Mouse (Mus musculus) liver, embryonic 11.5 days (tissue): Measurements from ENCODE around the gene L3mbtl1. TPM values are rescaled to one million over a fixed set of nuclear protein-coding genes. Genes with fewer than 3 reads are reported as not detected.
A peak's percentile ranks its signal among the peaks of the same experiment; 100 is the strongest.
"Not testable (repeated sequence)": the region's sequence is repeated elsewhere in the genome, so short reads cannot be mapped to it uniquely, and the experiment has no call there.

Experiments
- ATAC-seq: fragments of 200-750 bp; cut with Nextera tagmentation; replicated peaks from 2 replicates; pipeline ENCODE4 v1.8.0; 2017; ENCODE audit warnings: moderate number of reproducible peaks, mild to moderate bottlenecking, moderate TSS enrichment, moderate library complexity; ENCODE audit not compliant: low FRiP score
- DNase-seq: peaks from one replicate; pipeline ENCODE4 v3.0.0-alpha.2; 2017; ENCODE audit warnings: low spot score
- H3K27ac ChIP-seq: fragments of 300-500 bp; sonication (generic); 2 replicates; pipeline ENCODE4 v1.5.1; 2014; ENCODE audit warnings: mild to moderate bottlenecking, low read depth, low read length, control low read depth
- H3K27me3 ChIP-seq: fragments of 300-500 bp; sonication (generic); replicated peaks from 2 replicates; pipeline ENCODE4 v1.6.1; 2014; ENCODE audit warnings: low read length, mixed read lengths; ENCODE audit not compliant: control insufficient read depth, insufficient read depth
- H3K36me3 ChIP-seq: fragments of 300-500 bp; sonication (generic); 2 replicates; pipeline ENCODE4 v1.6.1; 2014; ENCODE audit warnings: mild to moderate bottlenecking, low read length, moderate library complexity, mixed read lengths; ENCODE audit not compliant: control insufficient read depth, insufficient read depth
- H3K4me1 ChIP-seq: fragments of 300-500 bp; sonication (generic); replicated peaks from 2 replicates; pipeline ENCODE4 v1.6.1; 2014; ENCODE audit warnings: low read length, mixed read lengths; ENCODE audit not compliant: control insufficient read depth, insufficient read depth
- H3K4me2 ChIP-seq: fragments of 300-500 bp; sonication (generic); 2 replicates; pipeline ENCODE4 v1.6.1; 2014; ENCODE audit warnings: mild to moderate bottlenecking, control low read depth, moderate library complexity
- H3K4me3 ChIP-seq: fragments of 300-500 bp; sonication (generic); 2 replicates; pipeline ENCODE4 v1.5.1; 2014; ENCODE audit warnings: low read depth, low read length, control low read depth
- H3K9ac ChIP-seq: fragments of 300-500 bp; sonication (generic); 2 replicates; pipeline ENCODE4 v1.6.1; 2014; ENCODE audit warnings: low read depth, low read length, control low read depth
- H3K9me3 ChIP-seq: fragments of 300-500 bp; sonication (generic); 2 replicates; pipeline ENCODE4 v1.6.1; 2016; ENCODE audit warnings: low read length, inconsistent platforms, mixed read lengths; ENCODE audit not compliant: control insufficient read depth
- WGBS: fragments of 180-500 bp; shearing (Covaris S2); extraction: QIAGEN DNeasy Blood & Tissue Kit; methylation state at CpG from one replicate; pipeline ENCODE4 v1.1.7; 2014; 5-methylcytosine and 5-hydroxymethylcytosine counted together
- polyA plus RNA-seq: library from polyadenylated mRNA; unstranded; fragments of >200 nt; fragmentation: Nextera tagmentation; extraction: Ambion mirVana; gene quantifications from 2 replicates; pipeline ENCODE4 v1.2.1, GENCODE M21; 2014

Gene L3mbtl1
- polyA plus RNA-seq: 0.05 and 0.08 TPM in 2 replicates

GRCm38 (mm10) chr2:162943148-162943846 lies at the start of gene L3mbtl1:
TSS of gene L3mbtl1 (plus strand) at chr2:162943472.
- DNase-seq (peak; percentile 50), ATAC-seq (0 out of 2 replicates have a peak, but pooled peaks have one; percentile 24)
- no peaks in the 10 kb centered on the region for H3K9me3 ChIP-seq
- no peak within 1 kb of the TSS for H3K27ac ChIP-seq
- peak within 1 kb of the TSS; percentile 48 for H3K4me3 ChIP-seq
- H3K36me3 ChIP-seq: peaks cover 4% of the 10 kb centered on the region; the same call in 1 of the 2 replicates
- under 1% methylated on average over 40 of the region's 40 CpGs for WGBS
- peaks cover 5% of the 10 kb centered on the region; the same call in 1 of the 2 replicates for H3K4me1 ChIP-seq
- peak within 1 kb of the TSS; percentile 88 for H3K4me2 ChIP-seq
- peak within 1 kb of the TSS; percentile 55; the same call in 1 of the 2 replicates for H3K9ac ChIP-seq
- H3K27me3 ChIP-seq: peaks cover 26% of the 10 kb centered on the region

GRCm38 (mm10) chr2:162899256-162899655 lies 44.0 kb upstream of the L3mbtl1 start:
- not testable (repeated sequence) for ATAC-seq, H3K9me3 ChIP-seq, H3K27ac ChIP-seq, H3K4me3 ChIP-seq, DNase-seq, H3K27me3 ChIP-seq, H3K36me3 ChIP-seq, H3K4me2 ChIP-seq, H3K4me1 ChIP-seq, H3K9ac ChIP-seq
- 91% methylated on average over 16 of the region's 20 CpGs for WGBS

- Histone ChIP-seq H3K4me2 (no peak overlapping the region), H3K27ac (no peak overlapping the region), H3K4me3 (no peak overlapping the region), H3K9ac (no peak overlapping the region), H3K27me3 (no peaks in the 10 kb centered on the region), H3K4me1 (no peaks in the 10 kb centered on the region), H3K36me3 (no peaks in the 10 kb centered on the region), H3K9me3 (no peaks in the 10 kb centered on the region)
- ATAC-seq: no peak
- DNase-seq: no peak
- WGBS: 64% methylated on average over 12 of the region's 12 CpGs
Observed at GRCm38 (mm10) chr2:162899880-162900589, 43.2 kb upstream of the L3mbtl1 start.

GRCm38 (mm10) chr2:162900590-162900916 lies 42.7 kb upstream of the L3mbtl1 start:
- H3K4me1 ChIP-seq: no peaks in the 10 kb centered on the region
- ATAC-seq (no peak), DNase-seq (no peak)
- no peaks in the 10 kb centered on the region for H3K36me3 ChIP-seq
- no peak overlapping the region for H3K4me2 ChIP-seq
- no peaks in the 10 kb centered on the region for H3K27me3 ChIP-seq
- H3K4me3 ChIP-seq: no peak overlapping the region
- H3K9ac ChIP-seq: no peak overlapping the region
- H3K9me3 ChIP-seq: no peaks in the 10 kb centered on the region
- H3K27ac ChIP-seq: no peak overlapping the region
- WGBS: 54% methylated on average over 2 of the region's 2 CpGs

GRCm38 (mm10) chr2:162905902-162906301 lies 37.4 kb upstream of the L3mbtl1 start:
- no peaks in the 10 kb centered on the region; the same call in 1 of the 2 replicates for H3K27me3 ChIP-seq
- H3K4me1 ChIP-seq: no peaks in the 10 kb centered on the region
- H3K27ac ChIP-seq: no peak overlapping the region
- no peak overlapping the region for H3K4me3 ChIP-seq
- no peaks in the 10 kb centered on the region for H3K36me3 ChIP-seq
- ATAC-seq (peak; percentile 65), DNase-seq (no peak)
- no peak overlapping the region for H3K4me2 ChIP-seq
- no peak overlapping the region for H3K9ac ChIP-seq
- 64% methylated on average over 4 of the region's 4 CpGs for WGBS
- no peaks in the 10 kb centered on the region for H3K9me3 ChIP-seq

GRCm38 (mm10) chr2:162908052-162908491 lies 35.2 kb upstream of the L3mbtl1 start:
- H3K9ac ChIP-seq: no peak overlapping the region
- H3K4me2 ChIP-seq: no peak overlapping the region
- 43% methylated on average over 16 of the region's 16 CpGs for WGBS
- no peaks in the 10 kb centered on the region; the same call in 1 of the 2 replicates for H3K27me3 ChIP-seq
- no peaks in the 10 kb centered on the region for H3K36me3 ChIP-seq
- H3K4me1 ChIP-seq: no peaks in the 10 kb centered on the region
- no peak overlapping the region for H3K27ac ChIP-seq
- ATAC-seq: no peak
- no peak for DNase-seq
- H3K4me3 ChIP-seq: no peak overlapping the region
- H3K9me3 ChIP-seq: no peaks in the 10 kb centered on the region

- H3K4me3 ChIP-seq: no peak overlapping the region
- H3K27me3 ChIP-seq: no peaks in the 10 kb centered on the region
- no peaks in the 10 kb centered on the region for H3K36me3 ChIP-seq
- no peak overlapping the region for H3K4me2 ChIP-seq
- no peak overlapping the region for H3K9ac ChIP-seq
- H3K27ac ChIP-seq: no peak overlapping the region
- ATAC-seq (no peak), DNase-seq (no peak)
- H3K9me3 ChIP-seq: no peaks in the 10 kb centered on the region
- H3K4me1 ChIP-seq: no peaks in the 10 kb centered on the region
- WGBS: 77% methylated on average over 3 of the region's 3 CpGs
Observed at GRCm38 (mm10) chr2:162914040-162914439, 29.2 kb upstream of the L3mbtl1 start.

- no peaks in the 10 kb centered on the region for H3K27me3 ChIP-seq
- H3K36me3 ChIP-seq: no peaks in the 10 kb centered on the region
- ATAC-seq (no peak), DNase-seq (no peak)
- WGBS: 63% methylated on average over 2 of the region's 2 CpGs
- H3K9me3 ChIP-seq: no peaks in the 10 kb centered on the region
- H3K4me3 ChIP-seq: no peak overlapping the region
- H3K4me1 ChIP-seq: no peaks in the 10 kb centered on the region
- no peak overlapping the region for H3K9ac ChIP-seq
- no peak overlapping the region for H3K4me2 ChIP-seq
- no peak overlapping the region for H3K27ac ChIP-seq
Observed at GRCm38 (mm10) chr2:162914519-162914918, 28.8 kb upstream of the L3mbtl1 start.
